Mouse (Mus musculus): ENCODE results near the gene Slc25a36. TPM values are rescaled to one million over a fixed set of nuclear protein-coding genes. Genes with fewer than 3 reads are reported as not detected.

The Slc25a36 gene
- total and polyA plus RNA-seq, 2 experiments: 0.95 to 8.3 TPM

- no peaks in the 10 kb centered on the region for H3K36me3 ChIP-seq (ENCODE audit: control insufficient read depth, insufficient read depth, low read length)
- H3K27ac ChIP-seq (replicated peaks; ENCODE audit: insufficient read depth, low read depth, low read length): no peak overlapping the region
- WGBS: 42% methylated on average over 18 of the region's 18 CpGs
- TF ChIP-seq CTCF (IDR thresholded peaks at IDR 0.05; ENCODE audit: low read depth, low read length): no peak
- no peak for TF ChIP-seq POLR2A (IDR thresholded peaks at IDR 0.05; ENCODE audit: extremely low read depth, insufficient read depth, low read length)
- no peaks in the 10 kb centered on the region for H3K79me2 ChIP-seq (ENCODE audit: control insufficient read depth, insufficient read depth, low read length)
- no peak for DNase-seq (ENCODE audit: extremely low read depth, low read depth, low spot score)
- no peak overlapping the region for H3K9ac ChIP-seq (ENCODE audit: low read depth, low read length)
- no peaks in the 10 kb centered on the region for H3K27me3 ChIP-seq (ENCODE audit: control insufficient read depth, insufficient read depth, low read length)
- no peak overlapping the region for H3K4me3 ChIP-seq (ENCODE audit: insufficient read depth, low read depth, low read length)
- H3K4me1 ChIP-seq (ENCODE audit: control insufficient read depth, insufficient read depth, low read length): no peaks in the 10 kb centered on the region
These were observed 54.2 kb downstream of the Slc25a36 start for GRCm38 (mm10) chr9:97056541-97057338.

- no peak overlapping the region for H3K27ac ChIP-seq (replicated peaks; ENCODE audit: insufficient read depth, low read depth, low read length)
- H3K27me3 ChIP-seq (ENCODE audit: control insufficient read depth, insufficient read depth, low read length): no peaks in the 10 kb centered on the region
- no peaks in the 10 kb centered on the region for H3K4me1 ChIP-seq (ENCODE audit: control insufficient read depth, insufficient read depth, low read length)
- WGBS: 77% methylated on average over 14 of the region's 14 CpGs
- no peak overlapping the region for H3K9ac ChIP-seq (ENCODE audit: low read depth, low read length)
- no peak overlapping the region for H3K4me3 ChIP-seq (ENCODE audit: insufficient read depth, low read depth, low read length)
- no peak for TF ChIP-seq POLR2A (IDR thresholded peaks at IDR 0.05; ENCODE audit: extremely low read depth, insufficient read depth, low read length)
- TF ChIP-seq CTCF (IDR thresholded peaks at IDR 0.05; ENCODE audit: low read depth, low read length): no peak
- H3K36me3 ChIP-seq (ENCODE audit: control insufficient read depth, insufficient read depth, low read length): no peaks in the 10 kb centered on the region
- H3K79me2 ChIP-seq (ENCODE audit: control insufficient read depth, insufficient read depth, low read length): no peaks in the 10 kb centered on the region
- DNase-seq (ENCODE audit: extremely low read depth, low read depth, low spot score): no peak
These were observed 55.1 kb downstream of the Slc25a36 start for GRCm38 (mm10) chr9:97055906-97056305.

GRCm38 (mm10) chr9:97051176-97051575 is 59.8 kb downstream of the Slc25a36 start:
- Histone ChIP-seq H3K4me1 (ENCODE audit: control insufficient read depth, insufficient read depth, low read length) (no peaks in the 10 kb centered on the region), H3K36me3 (ENCODE audit: control insufficient read depth, insufficient read depth, low read length) (no peaks in the 10 kb centered on the region), H3K27me3 (ENCODE audit: control insufficient read depth, insufficient read depth, low read length) (no peaks in the 10 kb centered on the region), H3K9ac (ENCODE audit: low read depth, low read length) (no peak overlapping the region), H3K4me3 (ENCODE audit: insufficient read depth, low read depth, low read length) (no peak overlapping the region), H3K79me2 (ENCODE audit: control insufficient read depth, insufficient read depth, low read length) (no peaks in the 10 kb centered on the region), H3K27ac (replicated peaks; ENCODE audit: insufficient read depth, low read depth, low read length) (no peak overlapping the region)
- no peak for TF ChIP-seq CTCF (IDR thresholded peaks at IDR 0.05; ENCODE audit: low read depth, low read length)
- no peak for TF ChIP-seq POLR2A (IDR thresholded peaks at IDR 0.05; ENCODE audit: extremely low read depth, insufficient read depth, low read length)
- DNase-seq (ENCODE audit: extremely low read depth, low read depth, low spot score): no peak
- 89% methylated on average over 8 of the region's 8 CpGs for WGBS

- Histone ChIP-seq H3K4me1 (ENCODE audit: control insufficient read depth, insufficient read depth, low read length) (no peaks in the 10 kb centered on the region), H3K27me3 (ENCODE audit: control insufficient read depth, insufficient read depth, low read length) (peaks cover 3% of the 10 kb centered on the region; the same call in 1 of the 2 replicates), H3K9ac (ENCODE audit: low read depth, low read length) (no peak overlapping the region), H3K79me2 (ENCODE audit: control insufficient read depth, insufficient read depth, low read length) (no peaks in the 10 kb centered on the region), H3K27ac (replicated peaks; ENCODE audit: insufficient read depth, low read depth, low read length) (no peak overlapping the region), H3K36me3 (ENCODE audit: control insufficient read depth, insufficient read depth, low read length) (no peaks in the 10 kb centered on the region), H3K4me3 (ENCODE audit: insufficient read depth, low read depth, low read length) (no peak overlapping the region)
- WGBS: 94% methylated on average over 4 of the region's 4 CpGs
- TF ChIP-seq CTCF (IDR thresholded peaks at IDR 0.05; ENCODE audit: low read depth, low read length): no peak
- no peak for TF ChIP-seq POLR2A (IDR thresholded peaks at IDR 0.05; ENCODE audit: extremely low read depth, insufficient read depth, low read length)
- DNase-seq (ENCODE audit: extremely low read depth, low read depth, low spot score): no peak
These were observed 64.7 kb downstream of the Slc25a36 start for GRCm38 (mm10) chr9:97046240-97046639.

- WGBS: 84% methylated on average over 8 of the region's 8 CpGs
- H3K36me3 ChIP-seq (ENCODE audit: control insufficient read depth, insufficient read depth, low read length): no peaks in the 10 kb centered on the region
- no peak overlapping the region for H3K9ac ChIP-seq (ENCODE audit: low read depth, low read length)
These were observed 69.3 kb downstream of the Slc25a36 start for GRCm38 (mm10) chr9:97041633-97042032.

GRCm38 (mm10) chr9:97038010-97038409 is 72.9 kb downstream of the Slc25a36 start:
- H3K27ac ChIP-seq (replicated peaks; ENCODE audit: insufficient read depth, low read depth, low read length): no peak overlapping the region
- WGBS: 86% methylated on average over 3 of the region's 3 CpGs
- H3K4me3 ChIP-seq (ENCODE audit: insufficient read depth, low read depth, low read length): no peak overlapping the region
- no peak for DNase-seq (ENCODE audit: extremely low read depth, low read depth, low spot score)
- no peaks in the 10 kb centered on the region for H3K79me2 ChIP-seq (ENCODE audit: control insufficient read depth, insufficient read depth, low read length)
- H3K36me3 ChIP-seq (ENCODE audit: control insufficient read depth, insufficient read depth, low read length): no peaks in the 10 kb centered on the region
- H3K4me1 ChIP-seq (ENCODE audit: control insufficient read depth, insufficient read depth, low read length): no peaks in the 10 kb centered on the region
- TF ChIP-seq POLR2A (IDR thresholded peaks at IDR 0.05; ENCODE audit: extremely low read depth, insufficient read depth, low read length) (no peak), CTCF (IDR thresholded peaks at IDR 0.05; ENCODE audit: low read depth, low read length) (no peak)
- no peak overlapping the region for H3K9ac ChIP-seq (ENCODE audit: low read depth, low read length)
- H3K27me3 ChIP-seq (ENCODE audit: control insufficient read depth, insufficient read depth, low read length): peaks cover 3% of the 10 kb centered on the region

More at GRCm38 (mm10) chr9:97041633-97042032, 69.3 kb downstream of the Slc25a36 start:
- no peak for TF ChIP-seq CTCF (IDR thresholded peaks at IDR 0.05; ENCODE audit: low read depth, low read length)
- no peak for TF ChIP-seq POLR2A (IDR thresholded peaks at IDR 0.05; ENCODE audit: extremely low read depth, insufficient read depth, low read length)
- Histone ChIP-seq H3K4me1 (ENCODE audit: control insufficient read depth, insufficient read depth, low read length) (no peaks in the 10 kb centered on the region), H3K27me3 (ENCODE audit: control insufficient read depth, insufficient read depth, low read length) (peaks cover 6% of the 10 kb centered on the region), H3K27ac (replicated peaks; ENCODE audit: insufficient read depth, low read depth, low read length) (no peak overlapping the region), H3K79me2 (ENCODE audit: control insufficient read depth, insufficient read depth, low read length) (no peaks in the 10 kb centered on the region), H3K4me3 (ENCODE audit: insufficient read depth, low read depth, low read length) (no peak overlapping the region)
- no peak for DNase-seq (ENCODE audit: extremely low read depth, low read depth, low spot score)

Measured in liver, adult 2 months (tissue).